Mouse (Mus musculus) frontal cortex, adult (tissue): ENCODE measurements around the gene C330007P06Rik.

Experiments
- ATAC-seq: cut with Nextera tagmentation; 2 replicates; pipeline ENCODE4 v1.9.2; 2017; ENCODE audit warnings: mild to moderate bottlenecking, moderate library complexity, mixed read lengths; ENCODE audit not compliant: low TSS enrichment

Gene C330007P06Rik

DNA sequence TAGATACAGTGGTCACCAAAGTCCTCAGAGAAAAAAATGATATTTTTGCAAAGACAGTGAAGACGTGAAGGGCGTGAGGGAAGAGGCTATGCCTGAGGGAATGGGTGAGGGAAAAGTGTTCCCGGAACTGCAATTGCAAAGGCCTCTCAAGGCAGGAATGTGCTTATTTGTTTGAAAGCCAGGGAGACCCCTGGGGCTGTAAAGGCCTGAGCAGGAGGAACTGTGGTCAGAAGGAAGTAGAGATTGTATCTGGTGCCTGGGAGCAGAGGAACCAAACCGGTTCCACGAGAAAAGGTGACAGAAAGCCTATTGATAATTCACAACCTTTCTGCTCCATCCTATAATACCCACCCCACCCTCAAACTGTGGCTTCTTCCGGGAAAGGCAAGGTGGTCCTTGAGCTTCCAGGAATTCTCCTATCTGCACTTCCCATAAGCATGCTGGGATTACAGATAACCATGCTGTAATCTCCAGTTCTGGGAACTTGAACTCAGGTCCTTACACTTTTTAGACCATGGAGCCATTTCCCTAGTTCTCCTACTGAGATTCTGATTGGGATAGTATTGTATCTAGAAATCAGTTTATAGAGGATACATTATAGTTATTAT, 36.7 kb downstream of the C330007P06Rik start:
- no peak for ATAC-seq

- peak; percentile 34; the same call in 1 of the 2 replicates for ATAC-seq
These were observed 40.4 kb downstream of the C330007P06Rik start for GRCm38 (mm10) chrX:36833397-36834084.

- ATAC-seq, result peak; percentile 80
These were observed 42.3 kb downstream of the C330007P06Rik start for GRCm38 (mm10) chrX:36831632-36832031.

GRCm38 (mm10) chrX:36830271-36830670, 43.6 kb downstream of the C330007P06Rik start:
- no peak for ATAC-seq

DNA sequence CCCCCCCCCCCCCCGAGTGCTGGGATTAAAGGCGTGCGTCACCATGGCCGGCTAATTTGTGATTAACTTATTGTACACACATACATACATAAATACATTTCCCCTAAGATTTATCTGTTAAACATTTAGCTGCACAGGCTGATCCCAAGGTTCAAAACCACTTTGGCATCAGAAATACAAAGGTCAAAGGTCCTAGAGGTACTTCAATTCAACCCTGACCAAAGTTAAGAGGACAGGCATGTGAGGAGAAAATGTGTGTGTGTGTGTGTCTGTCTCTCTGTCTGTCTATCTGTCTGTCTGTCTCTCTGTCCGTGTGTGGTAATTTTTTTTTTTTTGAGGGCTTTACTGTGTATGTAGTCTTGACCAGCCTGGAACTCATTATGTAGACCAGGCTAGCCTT, 47.0 kb downstream of the C330007P06Rik start:
- no peak for ATAC-seq

- no peak for ATAC-seq
These were observed 48.9 kb downstream of the C330007P06Rik start for GRCm38 (mm10) chrX:36825032-36825431.

GRCm38 (mm10) chrX:36823932-36824711, 49.8 kb downstream of the C330007P06Rik start:
- ATAC-seq, result 0 out of 2 replicates have a peak, but pooled peaks have one; percentile 52

- ATAC-seq, result peak; percentile 64
These were observed 53.7 kb downstream of the C330007P06Rik start for GRCm38 (mm10) chrX:36820201-36820600.

DNA sequence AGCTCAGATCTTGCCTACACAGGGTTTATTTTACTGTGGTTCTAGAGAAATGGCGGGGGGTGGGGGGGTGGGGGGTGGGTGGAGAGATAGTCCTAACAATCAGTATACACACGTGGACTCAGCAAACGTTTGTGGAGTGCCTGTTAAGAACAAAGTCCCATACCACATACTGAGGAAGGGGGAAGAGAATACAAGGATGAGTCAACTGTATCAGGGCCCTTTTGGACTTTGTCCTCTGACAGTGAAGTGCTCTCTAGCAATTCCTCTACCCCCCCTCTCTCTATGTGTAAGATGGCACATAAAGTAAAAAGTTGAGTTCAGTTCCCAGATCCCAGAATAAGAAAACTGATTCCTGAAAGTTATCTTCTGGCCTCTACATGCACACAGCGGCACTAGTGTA, 54.3 kb downstream of the C330007P06Rik start:
- no peak for ATAC-seq

DNA sequence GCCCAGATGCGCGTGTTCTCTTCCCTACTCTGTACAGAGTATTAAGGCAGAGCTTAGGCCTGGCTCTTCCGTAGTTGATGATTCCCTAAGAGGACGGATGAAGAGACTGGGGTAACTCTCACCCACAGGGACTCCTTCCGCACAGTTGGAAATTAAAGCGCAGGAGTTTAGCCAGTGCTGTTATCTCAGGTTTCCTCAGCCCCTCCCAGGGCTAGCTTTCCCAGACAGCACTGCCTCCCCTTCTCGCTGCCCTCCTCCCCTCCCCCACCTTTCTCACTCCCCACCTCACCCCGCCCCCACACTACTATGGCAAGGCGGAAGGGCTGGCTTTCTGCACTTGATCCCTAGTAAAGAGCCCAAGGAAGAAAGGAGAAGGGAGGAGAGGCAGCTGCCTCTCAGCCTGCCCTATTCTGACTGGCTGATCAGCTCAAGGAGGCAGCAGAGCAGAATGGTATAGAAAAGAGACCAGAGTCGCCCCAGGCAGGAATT, 56.9 kb downstream of the C330007P06Rik start:
- ATAC-seq, result 0 out of 2 replicates have a peak, but pooled peaks have one; percentile 23

GRCm38 (mm10) chrX:36816368-36816899, 57.5 kb downstream of the C330007P06Rik start:
- ATAC-seq, result no peak

DNA sequence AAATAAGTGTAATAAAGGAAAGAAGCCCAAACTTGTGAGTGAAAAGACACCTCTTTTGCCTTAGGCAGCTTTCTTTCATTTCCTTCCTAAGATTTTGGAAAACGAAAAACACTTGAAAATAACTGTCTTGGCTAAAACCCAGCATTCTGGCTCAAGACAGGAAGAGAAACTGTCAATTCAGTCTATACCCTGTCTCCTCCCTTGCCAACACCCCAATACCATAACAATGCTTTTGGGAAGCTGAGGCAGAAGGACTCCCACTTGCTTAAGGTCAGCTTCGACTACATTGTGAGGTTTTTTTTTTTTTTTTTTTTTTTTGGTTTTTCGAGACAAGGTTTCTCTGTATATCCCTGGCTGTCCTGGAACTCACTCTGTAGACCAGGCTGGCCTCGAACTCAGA, 58.5 kb downstream of the C330007P06Rik start:
- no peak for ATAC-seq

DNA sequence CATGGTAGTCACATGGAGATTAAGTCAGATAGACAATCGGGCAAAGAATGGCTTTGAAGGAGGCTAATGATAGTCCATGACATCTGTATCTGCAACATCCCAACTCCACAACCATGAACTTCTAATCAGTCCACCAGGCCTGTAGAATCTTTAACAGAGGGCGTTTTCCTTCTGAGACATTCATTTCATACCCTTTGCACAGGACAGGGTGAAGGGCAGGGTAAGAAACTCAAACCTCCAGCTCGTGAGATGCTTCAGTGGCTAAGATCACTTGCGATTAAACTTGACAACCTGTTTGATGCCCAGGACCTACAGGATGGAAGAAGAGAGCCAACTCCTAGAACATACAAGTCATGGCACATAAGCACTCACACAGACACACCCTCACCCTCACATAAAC, 58.9 kb downstream of the C330007P06Rik start:
- ATAC-seq, result no peak

DNA sequence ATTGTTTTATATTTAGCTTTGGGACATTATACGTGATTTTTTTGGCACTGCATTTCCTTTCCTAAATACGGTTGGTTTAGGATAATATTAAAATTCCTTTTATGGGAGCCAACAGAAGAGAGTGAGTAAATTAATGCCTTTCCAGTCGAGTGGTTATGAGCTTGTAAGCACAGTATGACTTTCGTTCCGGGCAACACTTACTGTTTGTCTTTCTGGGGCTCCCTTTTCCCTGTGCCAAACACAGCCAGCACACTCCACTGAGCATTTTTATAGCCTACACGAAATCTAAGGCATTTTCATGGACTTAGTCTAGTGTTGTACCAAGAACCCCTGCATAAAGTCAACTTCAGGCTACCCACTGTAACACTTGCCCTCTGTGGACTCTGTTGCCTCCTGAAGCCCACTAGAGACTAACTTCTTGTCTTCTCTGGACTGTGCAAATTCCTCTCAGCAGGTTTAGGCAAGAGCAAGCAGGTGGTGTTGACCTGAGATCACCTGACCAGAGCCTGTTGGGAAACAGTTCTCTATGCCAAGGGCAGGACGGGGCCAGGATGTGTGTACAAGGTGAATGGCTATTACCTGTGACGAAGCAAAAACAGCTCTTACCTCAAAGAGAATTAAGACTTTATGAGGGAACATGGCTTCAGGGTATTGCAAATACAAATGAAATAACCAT, 59.6 kb downstream of the C330007P06Rik start:
- no peak for ATAC-seq

DNA sequence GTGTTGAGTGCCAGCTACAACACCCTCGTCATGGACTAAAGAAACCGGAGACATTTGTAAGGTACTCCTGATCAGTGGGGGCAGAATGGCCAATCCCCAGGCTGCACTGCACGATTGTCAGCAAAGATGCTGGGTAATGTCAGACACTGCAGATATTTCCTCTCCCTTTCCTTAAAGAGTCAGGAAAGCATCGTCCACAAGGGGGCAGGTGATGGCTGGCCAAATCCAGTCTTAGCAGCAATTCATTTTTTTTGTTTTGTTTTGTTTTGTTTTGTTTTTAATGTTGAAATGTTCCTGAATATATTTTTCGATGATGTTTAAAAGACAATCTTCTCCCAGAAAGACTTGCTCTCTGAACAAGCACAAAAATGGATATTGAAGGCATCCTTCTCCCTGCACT, 62.5 kb downstream of the C330007P06Rik start:
- ATAC-seq, result no peak

DNA sequence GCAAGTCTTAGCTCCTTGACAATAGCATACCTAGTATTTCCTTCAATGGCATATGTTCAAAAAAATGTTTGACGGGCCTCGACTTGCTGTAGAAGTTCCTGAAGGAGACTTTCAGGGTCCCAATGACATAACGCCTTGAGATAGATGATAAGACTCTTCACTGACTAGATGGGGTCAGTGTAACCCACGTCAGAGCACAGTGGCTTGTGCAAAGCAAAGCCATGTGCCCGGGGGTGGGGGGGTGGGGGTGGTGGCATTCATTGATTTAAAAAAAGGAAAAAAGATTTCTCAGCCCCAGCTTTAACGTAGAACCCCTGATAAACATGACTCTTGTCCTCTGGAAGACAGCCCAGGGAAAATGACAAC, 65.6 kb downstream of the C330007P06Rik start:
- ATAC-seq, result no peak

- peak; percentile 96 for ATAC-seq
These were observed 66.3 kb downstream of the C330007P06Rik start for GRCm38 (mm10) chrX:36807360-36808317.

DNA sequence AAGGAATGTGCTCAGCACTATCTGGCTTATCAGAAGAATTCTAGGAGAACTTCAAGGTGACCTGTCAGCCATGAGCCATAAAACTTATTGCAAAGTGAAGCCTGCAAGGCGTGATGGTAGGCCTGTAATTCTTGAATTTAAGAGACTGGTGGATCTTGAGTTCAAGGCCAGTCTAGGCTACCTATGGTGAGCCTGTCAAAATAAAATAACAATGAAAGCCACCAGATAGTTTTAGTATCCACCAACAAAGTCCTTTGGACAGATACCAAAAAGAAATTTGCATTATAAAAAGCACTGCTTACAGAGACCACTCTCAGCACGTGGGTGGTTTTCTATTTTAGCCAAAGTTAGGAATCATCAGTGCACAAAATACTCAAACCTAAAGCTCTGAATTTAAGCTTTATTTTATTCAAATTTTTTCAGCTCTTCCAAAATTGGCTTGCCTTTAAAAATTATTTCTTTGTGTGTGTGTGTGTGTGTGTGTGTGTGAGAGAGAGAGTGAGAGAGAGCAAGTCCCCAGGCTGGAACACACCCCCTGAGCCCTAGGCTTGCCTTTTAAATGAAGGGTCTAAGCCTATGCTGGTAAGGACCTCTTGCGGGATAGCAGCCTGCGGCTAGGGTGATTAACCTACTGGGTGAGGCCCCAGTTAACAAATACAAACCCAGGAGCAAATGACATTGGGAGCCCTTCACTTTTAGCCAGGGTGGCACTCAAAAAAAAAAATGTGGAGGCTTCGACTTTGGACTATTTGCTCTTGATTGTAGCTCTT, 68.3 kb downstream of the C330007P06Rik start:
- no peak for ATAC-seq

DNA sequence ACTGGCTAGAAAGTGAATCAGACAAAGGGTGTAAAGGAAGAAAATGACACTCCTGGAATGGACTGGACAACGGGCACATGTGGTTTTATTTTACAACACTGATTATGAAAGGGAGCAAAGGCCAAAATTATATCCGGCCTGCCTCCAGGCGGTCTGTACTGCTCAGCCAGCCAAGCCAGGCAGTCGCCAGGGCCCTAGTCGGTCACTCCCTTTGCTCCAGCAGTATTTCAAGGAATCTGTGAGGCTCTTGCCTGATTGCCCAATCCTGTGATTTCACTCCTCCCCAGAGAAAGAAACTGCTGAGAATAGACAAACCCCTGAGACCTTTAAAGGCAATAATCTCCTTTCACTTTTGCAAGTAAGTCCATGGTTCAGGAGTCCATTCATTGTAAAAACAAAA, 69.7 kb downstream of the C330007P06Rik start:
- no peak for ATAC-seq

GRCm38 (mm10) chrX:36803189-36803588, 70.7 kb downstream of the C330007P06Rik start:
- no peak for ATAC-seq
